Mouse (Mus musculus) erythroblast, embryonic 14.5 days (primary cell): Measurements from ENCODE around the gene Tusc2.

Source experiments
- GATA1 ChIP-seq: IDR thresholded peaks from 2 replicates; pipeline ENCODE4 v1.6.1; 2012; ENCODE audit warnings: low read length, inconsistent platforms, mixed read lengths
- TAL1 ChIP-seq: IDR thresholded peaks from 3 replicates; pipeline ENCODE4 v1.6.1; 2012; ENCODE audit warnings: low read length, inconsistent platforms, mixed read lengths

DNA sequence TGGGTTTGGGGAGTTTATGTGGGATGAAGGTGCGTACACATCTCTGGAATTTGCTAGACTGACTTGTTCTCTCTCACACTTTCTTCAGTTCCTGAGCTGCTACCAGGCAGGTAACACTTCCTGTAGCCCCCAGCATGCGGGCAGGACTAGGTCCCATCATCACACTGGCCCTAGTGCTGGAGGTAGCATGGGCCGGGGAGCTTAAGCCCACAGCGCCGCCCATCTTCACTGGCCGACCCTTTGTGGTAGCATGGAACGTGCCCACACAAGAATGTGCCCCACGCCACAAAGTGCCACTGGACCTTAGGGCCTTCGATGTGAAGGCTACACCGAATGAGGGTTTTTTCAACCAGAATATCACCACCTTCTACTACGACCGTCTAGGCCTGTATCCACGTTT is 7.0 kb downstream of the Tusc2 start:
- TF ChIP-seq GATA1 (no peak), TAL1 (no peak)
